Mouse (Mus musculus): ENCODE data around the gene Vopp1.
"Not testable (repeated sequence)": the region's sequence is repeated elsewhere in the genome, so short reads cannot be mapped to it uniquely, and the experiment has no call there.

The Vopp1 gene

GRCm38 (mm10) chr6:57795835-57796234 is 29.1 kb downstream of the Vopp1 start:
- Histone ChIP-seq H3K27me3 (ENCODE audit: insufficient read depth, low read length) (no peaks in the 10 kb centered on the region), H3K4me3 (replicated peaks; ENCODE audit: low read length) (no peak overlapping the region), H3K4me1 (replicated peaks; ENCODE audit: low read depth, low read length) (no peaks in the 10 kb centered on the region), H3K36me3 (ENCODE audit: insufficient read depth, low read length) (no peaks in the 10 kb centered on the region), H3K9me3 (ENCODE audit: low read length) (no peaks in the 10 kb centered on the region)
- TF ChIP-seq NANOG (IDR thresholded peaks at IDR 0.05; ENCODE audit: borderline replicate concordance, low read length) = no peak
- TF ChIP-seq CTCF (conservative IDR thresholded peaks at IDR 0.05; ENCODE audit: low read length) = no peak
- no peak for TF ChIP-seq POU5F1 (IDR thresholded peaks at IDR 0.05; ENCODE audit: borderline replicate concordance, low read length)

GRCm38 (mm10) chr6:57792821-57793220 is 32.1 kb downstream of the Vopp1 start:
- H3K4me3 ChIP-seq (replicated peaks; ENCODE audit: low read length); H3K9me3 ChIP-seq (ENCODE audit: low read length); H3K27me3 ChIP-seq (ENCODE audit: insufficient read depth, low read length); H3K4me1 ChIP-seq (replicated peaks; ENCODE audit: low read depth, low read length); H3K36me3 ChIP-seq (ENCODE audit: insufficient read depth, low read length): not testable (repeated sequence)

- H3K4me1 ChIP-seq (replicated peaks; ENCODE audit: low read depth, low read length) = no peaks in the 10 kb centered on the region
- no peak for TF ChIP-seq POU5F1 (IDR thresholded peaks at IDR 0.05; ENCODE audit: borderline replicate concordance, low read length)
- no peak for TF ChIP-seq CTCF (conservative IDR thresholded peaks at IDR 0.05; ENCODE audit: low read length)
- TF ChIP-seq NANOG (IDR thresholded peaks at IDR 0.05; ENCODE audit: borderline replicate concordance, low read length) = no peak
- H3K9me3 ChIP-seq (ENCODE audit: low read length) = no peaks in the 10 kb centered on the region
- H3K4me3 ChIP-seq (replicated peaks; ENCODE audit: low read length) = no peak overlapping the region
- H3K27me3 ChIP-seq (ENCODE audit: insufficient read depth, low read length) = no peaks in the 10 kb centered on the region
- no peaks in the 10 kb centered on the region for H3K36me3 ChIP-seq (ENCODE audit: insufficient read depth, low read length)
Measured at GRCm38 (mm10) chr6:57790542-57790941, 34.4 kb downstream of the Vopp1 start.

- no peak overlapping the region for H3K4me3 ChIP-seq (replicated peaks; ENCODE audit: low read length)
- no peaks in the 10 kb centered on the region for H3K36me3 ChIP-seq (ENCODE audit: insufficient read depth, low read length)
- no peak for TF ChIP-seq CTCF (conservative IDR thresholded peaks at IDR 0.05; ENCODE audit: low read length)
- TF ChIP-seq POU5F1 (IDR thresholded peaks at IDR 0.05; ENCODE audit: borderline replicate concordance, low read length) = no peak
- no peak for TF ChIP-seq NANOG (IDR thresholded peaks at IDR 0.05; ENCODE audit: borderline replicate concordance, low read length)
- no peaks in the 10 kb centered on the region for H3K27me3 ChIP-seq (ENCODE audit: insufficient read depth, low read length)
- no peaks in the 10 kb centered on the region for H3K9me3 ChIP-seq (ENCODE audit: low read length)
- no peaks in the 10 kb centered on the region for H3K4me1 ChIP-seq (replicated peaks; ENCODE audit: low read depth, low read length)
Measured at GRCm38 (mm10) chr6:57787376-57787775, 37.6 kb downstream of the Vopp1 start.

- no peaks in the 10 kb centered on the region for H3K27me3 ChIP-seq (ENCODE audit: insufficient read depth, low read length)
- H3K9me3 ChIP-seq (ENCODE audit: low read length) = no peaks in the 10 kb centered on the region
- TF ChIP-seq POU5F1 (IDR thresholded peaks at IDR 0.05; ENCODE audit: borderline replicate concordance, low read length) (no peak), CTCF (conservative IDR thresholded peaks at IDR 0.05; ENCODE audit: low read length) (no peak), NANOG (IDR thresholded peaks at IDR 0.05; ENCODE audit: borderline replicate concordance, low read length) (no peak)
- H3K36me3 ChIP-seq (ENCODE audit: insufficient read depth, low read length) = no peaks in the 10 kb centered on the region
- no peak overlapping the region for H3K4me3 ChIP-seq (replicated peaks; ENCODE audit: low read length)
- no peaks in the 10 kb centered on the region for H3K4me1 ChIP-seq (replicated peaks; ENCODE audit: low read depth, low read length)
Measured at GRCm38 (mm10) chr6:57784251-57784650, 40.7 kb downstream of the Vopp1 start.

- no peaks in the 10 kb centered on the region for H3K27me3 ChIP-seq (ENCODE audit: insufficient read depth, low read length)
- H3K4me1 ChIP-seq (replicated peaks; ENCODE audit: low read depth, low read length) = no peaks in the 10 kb centered on the region
- no peaks in the 10 kb centered on the region for H3K36me3 ChIP-seq (ENCODE audit: insufficient read depth, low read length)
- TF ChIP-seq CTCF (conservative IDR thresholded peaks at IDR 0.05; ENCODE audit: low read length) = no peak
- no peak for TF ChIP-seq NANOG (IDR thresholded peaks at IDR 0.05; ENCODE audit: borderline replicate concordance, low read length)
- TF ChIP-seq POU5F1 (IDR thresholded peaks at IDR 0.05; ENCODE audit: borderline replicate concordance, low read length) = no peak
- H3K9me3 ChIP-seq (ENCODE audit: low read length) = no peaks in the 10 kb centered on the region
- no peak overlapping the region for H3K4me3 ChIP-seq (replicated peaks; ENCODE audit: low read length)
Measured at GRCm38 (mm10) chr6:57782658-57783057, 42.3 kb downstream of the Vopp1 start.

- Histone ChIP-seq H3K9me3 (ENCODE audit: low read length) (no peaks in the 10 kb centered on the region), H3K4me3 (replicated peaks; ENCODE audit: low read length) (no peak overlapping the region), H3K36me3 (ENCODE audit: insufficient read depth, low read length) (no peaks in the 10 kb centered on the region), H3K4me1 (replicated peaks; ENCODE audit: low read depth, low read length) (no peaks in the 10 kb centered on the region), H3K27me3 (ENCODE audit: insufficient read depth, low read length) (no peaks in the 10 kb centered on the region)
- TF ChIP-seq CTCF (conservative IDR thresholded peaks at IDR 0.05; ENCODE audit: low read length) (no peak), POU5F1 (IDR thresholded peaks at IDR 0.05; ENCODE audit: borderline replicate concordance, low read length) (no peak), NANOG (IDR thresholded peaks at IDR 0.05; ENCODE audit: borderline replicate concordance, low read length) (no peak)
Measured at GRCm38 (mm10) chr6:57780359-57780758, 44.6 kb downstream of the Vopp1 start.

GRCm38 (mm10) chr6:57773792-57774191 is 51.2 kb downstream of the Vopp1 start:
- no peaks in the 10 kb centered on the region for H3K27me3 ChIP-seq (ENCODE audit: insufficient read depth, low read length)
- TF ChIP-seq CTCF (conservative IDR thresholded peaks at IDR 0.05; ENCODE audit: low read length) = no peak
- no peak for TF ChIP-seq NANOG (IDR thresholded peaks at IDR 0.05; ENCODE audit: borderline replicate concordance, low read length)
- no peak for TF ChIP-seq POU5F1 (IDR thresholded peaks at IDR 0.05; ENCODE audit: borderline replicate concordance, low read length)
- H3K9me3 ChIP-seq (ENCODE audit: low read length) = no peaks in the 10 kb centered on the region
- no peaks in the 10 kb centered on the region for H3K4me1 ChIP-seq (replicated peaks; ENCODE audit: low read depth, low read length)
- no peak overlapping the region for H3K4me3 ChIP-seq (replicated peaks; ENCODE audit: low read length)
- no peaks in the 10 kb centered on the region for H3K36me3 ChIP-seq (ENCODE audit: insufficient read depth, low read length)

GRCm38 (mm10) chr6:57770467-57771190 is 54.3 kb downstream of the Vopp1 start:
- TF ChIP-seq NANOG (IDR thresholded peaks at IDR 0.05; ENCODE audit: borderline replicate concordance, low read length) (no peak), CTCF (conservative IDR thresholded peaks at IDR 0.05; ENCODE audit: low read length) (no peak), POU5F1 (IDR thresholded peaks at IDR 0.05; ENCODE audit: borderline replicate concordance, low read length) (no peak)
- H3K9me3 ChIP-seq (ENCODE audit: low read length) = no peaks in the 10 kb centered on the region
- no peak overlapping the region for H3K4me3 ChIP-seq (replicated peaks; ENCODE audit: low read length)
- H3K36me3 ChIP-seq (ENCODE audit: insufficient read depth, low read length) = no peaks in the 10 kb centered on the region
- no peaks in the 10 kb centered on the region for H3K4me1 ChIP-seq (replicated peaks; ENCODE audit: low read depth, low read length)
- H3K27me3 ChIP-seq (ENCODE audit: insufficient read depth, low read length) = no peaks in the 10 kb centered on the region

Data from E14TG2a.4 (cell line).